Mouse (Mus musculus) ovary, adult 18-20 months (tissue): ENCODE measurements around the gene Prpf38b.

Experiments
- DNase-seq: peaks from one replicate; pipeline ENCODE4 v3.0.0; 2022; ENCODE audit warnings: low spot score, mixed read lengths

The Prpf38b gene

GRCm38 (mm10) chr3:108911548-108912413, at the start of gene Prpf38b:
TSS of gene Prpf38b (minus strand) at chr3:108911727.
- DNase-seq: peak; percentile 92

GRCm38 (mm10) chr3:108961226-108961625, 49.7 kb upstream of the Prpf38b start:
- no peak for DNase-seq

- no peak for DNase-seq
Observed at GRCm38 (mm10) chr3:108959680-108960295, 48.3 kb upstream of the Prpf38b start.

- DNase-seq: no peak
Observed at GRCm38 (mm10) chr3:108957976-108958375, 46.4 kb upstream of the Prpf38b start.

- DNase-seq: no peak
Observed at GRCm38 (mm10) chr3:108940996-108941395, 29.5 kb upstream of the Prpf38b start.

- DNase-seq: no peak
Observed at GRCm38 (mm10) chr3:108940001-108940633, 28.6 kb upstream of the Prpf38b start, which contains the start of gene Gm9857. TSS of gene Gm9857 (minus strand) at chr3:108940445.

GRCm38 (mm10) chr3:108939573-108939972, 28.0 kb upstream of the Prpf38b start, which contains the start of gene Henmt1:
TSS of gene Henmt1 (plus strand) at chr3:108939873.
- no peak for DNase-seq

GRCm38 (mm10) chr3:108938691-108939090, 27.2 kb upstream of the Prpf38b start:
- no peak for DNase-seq

- DNase-seq: no peak
Observed at GRCm38 (mm10) chr3:108933557-108933956, 22.0 kb upstream of the Prpf38b start.

GRCm38 (mm10) chr3:108926308-108926707, 14.8 kb upstream of the Prpf38b start:
- no peak for DNase-seq

GRCm38 (mm10) chr3:108925677-108926076, 14.2 kb upstream of the Prpf38b start:
- DNase-seq: no peak

GRCm38 (mm10) chr3:108921822-108922221, 10.3 kb upstream of the Prpf38b start:
- no peak for DNase-seq

GRCm38 (mm10) chr3:108920442-108921070, 9.0 kb upstream of the Prpf38b start:
- no peak for DNase-seq

GRCm38 (mm10) chr3:108918852-108919251, 7.3 kb upstream of the Prpf38b start:
- DNase-seq: no peak

- DNase-seq: no peak
Observed at GRCm38 (mm10) chr3:108917986-108918385, 6.5 kb upstream of the Prpf38b start.

- no peak for DNase-seq
Observed at GRCm38 (mm10) chr3:108916857-108917256, 5.3 kb upstream of the Prpf38b start.

- no peak for DNase-seq
Observed at GRCm38 (mm10) chr3:108915999-108916398, 4.5 kb upstream of the Prpf38b start.

GRCm38 (mm10) chr3:108911081-108911547, 413 bp downstream of the Prpf38b start:
- DNase-seq: peak; percentile 33

- DNase-seq: no peak
Observed at GRCm38 (mm10) chr3:108910303-108911080, 1.0 kb downstream of the Prpf38b start.

GRCm38 (mm10) chr3:108902934-108903333, 8.6 kb downstream of the Prpf38b start:
- no peak for DNase-seq

GRCm38 (mm10) chr3:108902038-108902437, 9.5 kb downstream of the Prpf38b start:
- no peak for DNase-seq
